Mouse (Mus musculus): Measurements from ENCODE around the gene Mkrn1. TPM values are rescaled to one million over a fixed set of nuclear protein-coding genes. Genes with fewer than 3 reads are reported as not detected.
"Not testable (repeated sequence)": the region's sequence is repeated elsewhere in the genome, so short reads cannot be mapped to it uniquely, and the experiment has no call there.

Gene Mkrn1
- polyA plus RNA-seq, 1 experiment = 40.5 TPM

- TF ChIP-seq CTCF (IDR thresholded peaks at IDR 0.05; ENCODE audit: borderline replicate concordance, insufficient read depth, low read length) (no peak), POLR2A (IDR thresholded peaks at IDR 0.05; ENCODE audit: low read depth, low read length) (no peak)
- no peak overlapping the region for H3K27ac ChIP-seq (ENCODE audit: insufficient read depth, low read length)
- no peak overlapping the region for H3K4me3 ChIP-seq (ENCODE audit: insufficient read depth, low read length)
- H3K4me1 ChIP-seq (ENCODE audit: control insufficient read depth, insufficient read depth, low read length) = peaks cover 5% of the 10 kb centered on the region; the same call in 1 of the 2 replicates
Observed at GRCm38 (mm10) chr6:39372042-39372441, 48.2 kb downstream of the Mkrn1 start.

GRCm38 (mm10) chr6:39369631-39370030 lies 50.6 kb downstream of the Mkrn1 start:
- Histone ChIP-seq H3K4me1 (ENCODE audit: control insufficient read depth, insufficient read depth, low read length) (peaks cover 5% of the 10 kb centered on the region; the same call in 1 of the 2 replicates), H3K4me3 (ENCODE audit: insufficient read depth, low read length) (no peak overlapping the region), H3K27ac (ENCODE audit: insufficient read depth, low read length) (no peak overlapping the region)
- TF ChIP-seq POLR2A (IDR thresholded peaks at IDR 0.05; ENCODE audit: low read depth, low read length) = no peak
- no peak for TF ChIP-seq CTCF (IDR thresholded peaks at IDR 0.05; ENCODE audit: borderline replicate concordance, insufficient read depth, low read length)

GRCm38 (mm10) chr6:39362684-39363083 lies 57.6 kb downstream of the Mkrn1 start:
- TF ChIP-seq POLR2A (IDR thresholded peaks at IDR 0.05; ENCODE audit: low read depth, low read length) (no peak), CTCF (IDR thresholded peaks at IDR 0.05; ENCODE audit: borderline replicate concordance, insufficient read depth, low read length) (no peak)
- H3K4me3 ChIP-seq (ENCODE audit: insufficient read depth, low read length) = no peak overlapping the region
- H3K27ac ChIP-seq (ENCODE audit: insufficient read depth, low read length) = no peak overlapping the region
- no peaks in the 10 kb centered on the region for H3K4me1 ChIP-seq (ENCODE audit: control insufficient read depth, insufficient read depth, low read length)

GRCm38 (mm10) chr6:39359207-39359606 lies 61.1 kb downstream of the Mkrn1 start:
- H3K4me1 ChIP-seq (ENCODE audit: control insufficient read depth, insufficient read depth, low read length); H3K27ac ChIP-seq (ENCODE audit: insufficient read depth, low read length); H3K4me3 ChIP-seq (ENCODE audit: insufficient read depth, low read length): not testable (repeated sequence)

GRCm38 (mm10) chr6:39348946-39349345 lies 71.3 kb downstream of the Mkrn1 start:
- Histone ChIP-seq H3K4me3 (ENCODE audit: insufficient read depth, low read length) (no peak overlapping the region), H3K27ac (ENCODE audit: insufficient read depth, low read length) (no peak overlapping the region)

GRCm38 (mm10) chr6:39347880-39348814 lies 72.1 kb downstream of the Mkrn1 start:
- no peak overlapping the region for H3K4me3 ChIP-seq (ENCODE audit: insufficient read depth, low read length)
- no peak overlapping the region for H3K27ac ChIP-seq (ENCODE audit: insufficient read depth, low read length)
- TF ChIP-seq POLR2A (IDR thresholded peaks at IDR 0.05; ENCODE audit: low read depth, low read length) = no peak
- TF ChIP-seq CTCF (IDR thresholded peaks at IDR 0.05; ENCODE audit: borderline replicate concordance, insufficient read depth, low read length) = no peak
- H3K4me1 ChIP-seq (ENCODE audit: control insufficient read depth, insufficient read depth, low read length) = no peaks in the 10 kb centered on the region

More at GRCm38 (mm10) chr6:39348946-39349345, 71.3 kb downstream of the Mkrn1 start:
- no peaks in the 10 kb centered on the region for H3K4me1 ChIP-seq (ENCODE audit: control insufficient read depth, insufficient read depth, low read length)
- TF ChIP-seq CTCF (IDR thresholded peaks at IDR 0.05; ENCODE audit: borderline replicate concordance, insufficient read depth, low read length) = no peak
- TF ChIP-seq POLR2A (IDR thresholded peaks at IDR 0.05; ENCODE audit: low read depth, low read length) = no peak

Other genes with a start within 250 kb of the Mkrn1 start
- gene Kdm7a, start 213.7 kb downstream of the Mkrn1 start, polyA plus RNA-seq (2011; ENCODE audit: insufficient read length, low read depth, missing spikeins) = 6.4 and 9.4 TPM in 2 replicates
- 55.8 and 71.5 TPM in 2 replicates for gene Slc37a3, start 42.8 kb downstream of the Mkrn1 start, polyA plus RNA-seq (2011; ENCODE audit: insufficient read length, low read depth, missing spikeins)
- gene Rab19, start 39.3 kb downstream of the Mkrn1 start, polyA plus RNA-seq (2011; ENCODE audit: insufficient read length, low read depth, missing spikeins) = 0.33 TPM in 1 of 2 replicates, not detected in the other
- gene Dennd2a, start 137.4 kb upstream of the Mkrn1 start, polyA plus RNA-seq (2011; ENCODE audit: insufficient read length, low read depth, missing spikeins) = 15.5 and 16.1 TPM in 2 replicates
- gene Adck2, start 153.4 kb upstream of the Mkrn1 start, polyA plus RNA-seq (2011; ENCODE audit: insufficient read length, low read depth, missing spikeins) = 10.3 and 11.2 TPM in 2 replicates
- not detected in 2 replicates for gene Gm42420, start 165.3 kb upstream of the Mkrn1 start, polyA plus RNA-seq (2011; ENCODE audit: insufficient read length, low read depth, missing spikeins)
- gene Ndufb2, start 172.1 kb upstream of the Mkrn1 start, polyA plus RNA-seq (2011; ENCODE audit: insufficient read length, low read depth, missing spikeins) = 84.9 and 104 TPM in 2 replicates

Measured in embryonic fibroblast, embryonic 13.5 days (primary cell).